Mouse (Mus musculus): ENCODE results near the gene Gcnt2. TPM values are rescaled to one million over a fixed set of nuclear protein-coding genes. Genes with fewer than 3 reads are reported as not detected.

Gene Gcnt2
- polyA plus RNA-seq, 1 experiment from 2014 or later = 7.3 TPM

DNA sequence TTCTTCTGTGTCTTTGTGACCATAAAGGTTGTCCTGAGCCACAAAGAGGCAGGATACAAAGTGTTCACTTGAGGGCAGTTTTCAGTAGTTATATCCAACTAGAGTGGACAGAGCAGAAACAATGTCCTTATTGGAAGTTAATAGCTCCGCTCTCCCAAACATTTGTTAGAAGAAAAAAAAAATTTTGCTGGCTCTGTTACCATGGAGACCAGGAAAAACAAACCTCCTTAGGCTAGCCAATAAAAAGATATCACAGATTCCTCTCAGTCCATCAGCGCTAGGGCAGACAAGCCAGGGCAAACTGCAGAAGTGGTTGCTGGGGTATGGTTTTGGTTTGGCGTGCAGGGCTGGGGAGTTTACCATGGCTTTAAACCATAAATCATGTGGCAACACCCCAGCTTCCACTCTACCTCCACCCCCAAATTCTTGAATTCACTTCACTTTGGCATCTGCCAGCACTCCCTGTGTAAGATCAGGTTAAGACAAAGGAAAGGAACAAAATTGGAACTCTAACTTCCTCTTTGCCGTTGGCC lies 54.6 kb downstream of the Gcnt2 start:
- Histone ChIP-seq H3K9me3 (replicated peaks; ENCODE audit: low read length) (no peaks in the 10 kb centered on the region), H3K9ac (ENCODE audit: low read depth, low read length) (no peak overlapping the region), H3K27me3 (ENCODE audit: insufficient read depth, low read length) (no peaks in the 10 kb centered on the region), H3K27ac (peak overlapping the region; percentile 31; the same call in 1 of the 2 replicates), H3K4me2 (ENCODE audit: low read length) (no peak overlapping the region), H3K36me3 (ENCODE audit: insufficient read depth, low read length) (no peaks in the 10 kb centered on the region), H3K4me3 (replicated peaks; ENCODE audit: low read depth, low read length) (no peak overlapping the region), H3K4me1 (replicated peaks; ENCODE audit: insufficient read depth, low read length) (peaks cover 7% of the 10 kb centered on the region)
- TF ChIP-seq CTCF (IDR thresholded peaks at IDR 0.05; ENCODE audit: low read depth) = no peak
- 54% methylated on average over 4 of the region's 4 CpGs for WGBS
- ATAC-seq (replicated peaks; ENCODE audit: low FRiP score, low read depth) = no peak
- DNase-seq (ENCODE audit: low spot score) = peak; percentile 59

GRCm38 (mm10) chr13:40916321-40917160 lies 57.0 kb downstream of the Gcnt2 start:
- ATAC-seq (replicated peaks; ENCODE audit: low FRiP score, low read depth) (no peak), DNase-seq (ENCODE audit: low spot score) (peak; percentile 68)
- H3K4me3 ChIP-seq (replicated peaks; ENCODE audit: low read depth, low read length) = peak overlapping the region; percentile 47
- no peak overlapping the region for H3K27ac ChIP-seq
- H3K27me3 ChIP-seq (ENCODE audit: insufficient read depth, low read length) = no peaks in the 10 kb centered on the region
- no peaks in the 10 kb centered on the region for H3K36me3 ChIP-seq (ENCODE audit: insufficient read depth, low read length)
- no peak overlapping the region for H3K9ac ChIP-seq (ENCODE audit: low read depth, low read length)
- no peaks in the 10 kb centered on the region for H3K9me3 ChIP-seq (replicated peaks; ENCODE audit: low read length)
- H3K4me1 ChIP-seq (replicated peaks; ENCODE audit: insufficient read depth, low read length) = peaks cover 10% of the 10 kb centered on the region
- TF ChIP-seq CTCF (IDR thresholded peaks at IDR 0.05; ENCODE audit: low read depth) = no peak
- WGBS = 7% methylated on average over 21 of the region's 21 CpGs
- H3K4me2 ChIP-seq (ENCODE audit: low read length) = peak overlapping the region; percentile 84

GRCm38 (mm10) chr13:40917161-40918091 lies 57.9 kb downstream of the Gcnt2 start:
- no peaks in the 10 kb centered on the region for H3K36me3 ChIP-seq (ENCODE audit: insufficient read depth, low read length)
- no peak overlapping the region; the same call in 1 of the 2 replicates for H3K27ac ChIP-seq
- ATAC-seq (replicated peaks; ENCODE audit: low FRiP score, low read depth) = peak; percentile 63
- 2% methylated on average over 38 of the region's 38 CpGs for WGBS
- H3K9me3 ChIP-seq (replicated peaks; ENCODE audit: low read length) = no peaks in the 10 kb centered on the region
- H3K27me3 ChIP-seq (ENCODE audit: insufficient read depth, low read length) = no peaks in the 10 kb centered on the region
- peaks cover 10% of the 10 kb centered on the region for H3K4me1 ChIP-seq (replicated peaks; ENCODE audit: insufficient read depth, low read length)
- peak overlapping the region; percentile 52 for H3K9ac ChIP-seq (ENCODE audit: low read depth, low read length)
- DNase-seq (ENCODE audit: low spot score) = peak; percentile 88
- TF ChIP-seq CTCF (IDR thresholded peaks at IDR 0.05; ENCODE audit: low read depth) = no peak; the same call in 1 of the 2 replicates
- peak overlapping the region; percentile 47 for H3K4me3 ChIP-seq (replicated peaks; ENCODE audit: low read depth, low read length)
- peak overlapping the region; percentile 84 for H3K4me2 ChIP-seq (ENCODE audit: low read length)

DNA sequence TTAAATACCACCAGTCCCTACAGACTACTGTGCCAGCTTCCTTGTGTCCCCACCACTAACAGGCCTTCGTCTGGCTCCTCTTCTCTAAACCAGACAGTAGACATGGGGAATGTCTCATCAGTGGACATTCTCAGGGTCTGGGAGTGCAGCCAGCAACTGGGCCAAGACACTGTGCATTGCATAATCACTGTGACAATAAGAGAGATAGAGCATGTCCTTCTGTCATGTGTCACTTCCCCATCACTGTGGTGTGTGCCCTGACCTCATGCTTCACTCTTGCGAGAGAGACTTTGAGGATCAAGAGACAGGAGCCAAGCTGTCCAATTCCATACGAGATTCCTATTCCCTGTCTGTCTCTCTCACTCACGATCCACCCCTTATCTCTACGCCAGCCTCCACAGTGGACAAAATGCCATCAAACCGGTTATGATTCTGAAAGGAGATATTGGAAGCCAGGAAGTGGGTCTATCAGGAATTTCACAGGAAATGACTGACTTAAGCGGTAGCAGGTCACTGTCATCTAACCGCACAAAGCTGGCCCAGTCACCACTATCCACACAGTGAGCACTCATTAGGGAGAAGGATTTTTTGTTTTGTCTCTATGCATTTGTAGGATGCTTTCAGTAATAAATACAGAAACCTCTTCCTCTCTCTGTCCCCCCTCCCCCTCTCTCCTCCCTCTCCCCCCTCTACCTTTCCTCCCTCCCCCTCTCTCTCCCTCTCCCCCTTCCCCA lies 61.9 kb downstream of the Gcnt2 start:
- no peak overlapping the region for H3K9ac ChIP-seq (ENCODE audit: low read depth, low read length)
- peaks cover 6% of the 10 kb centered on the region for H3K4me1 ChIP-seq (replicated peaks; ENCODE audit: insufficient read depth, low read length)
- WGBS = 65% methylated on average over 8 of the region's 8 CpGs
- H3K9me3 ChIP-seq (replicated peaks; ENCODE audit: low read length) = no peaks in the 10 kb centered on the region
- TF ChIP-seq CTCF (IDR thresholded peaks at IDR 0.05; ENCODE audit: low read depth) = no peak
- ATAC-seq (replicated peaks; ENCODE audit: low FRiP score, low read depth) (no peak), DNase-seq (ENCODE audit: low spot score) (no peak)
- H3K27me3 ChIP-seq (ENCODE audit: insufficient read depth, low read length) = no peaks in the 10 kb centered on the region
- H3K36me3 ChIP-seq (ENCODE audit: insufficient read depth, low read length) = no peaks in the 10 kb centered on the region
- H3K4me3 ChIP-seq (replicated peaks; ENCODE audit: low read depth, low read length) = no peak overlapping the region
- no peak overlapping the region for H3K4me2 ChIP-seq (ENCODE audit: low read length)
- no peak overlapping the region for H3K27ac ChIP-seq

DNA sequence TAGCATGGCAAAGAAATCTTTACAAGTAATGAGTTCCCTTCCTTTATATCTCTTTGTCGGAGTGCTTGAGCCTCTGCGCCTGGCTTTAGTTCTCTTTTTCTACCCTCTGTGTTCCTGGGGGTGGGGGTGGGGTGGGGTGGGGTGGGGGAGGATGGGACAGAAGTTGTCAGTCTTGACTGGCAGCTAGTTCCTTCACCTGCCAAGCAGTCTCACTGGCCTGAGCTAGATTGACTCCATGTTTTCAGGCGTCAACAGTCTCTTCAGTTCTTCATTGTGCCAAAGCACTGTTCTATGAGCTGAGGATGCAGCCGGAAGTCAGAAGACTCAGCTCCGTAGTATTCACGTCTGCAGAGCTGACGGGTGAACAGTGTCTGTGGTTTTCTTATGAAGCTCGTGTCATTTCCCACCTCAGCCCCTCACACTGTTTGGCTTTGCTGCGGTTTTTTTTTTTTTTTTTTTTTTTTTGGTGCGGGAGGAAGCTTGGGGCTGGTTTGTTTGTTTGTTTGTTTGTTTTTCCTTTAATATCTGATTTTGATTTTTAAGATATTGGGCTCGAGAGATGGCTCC lies 62.8 kb downstream of the Gcnt2 start:
- Histone ChIP-seq H3K9me3 (replicated peaks; ENCODE audit: low read length) (no peaks in the 10 kb centered on the region), H3K27me3 (ENCODE audit: insufficient read depth, low read length) (no peaks in the 10 kb centered on the region), H3K4me1 (replicated peaks; ENCODE audit: insufficient read depth, low read length) (peaks cover 4% of the 10 kb centered on the region; the same call in 1 of the 2 replicates), H3K36me3 (ENCODE audit: insufficient read depth, low read length) (no peaks in the 10 kb centered on the region), H3K4me3 (replicated peaks; ENCODE audit: low read depth, low read length) (no peak overlapping the region), H3K27ac (no peak overlapping the region), H3K9ac (ENCODE audit: low read depth, low read length) (no peak overlapping the region), H3K4me2 (ENCODE audit: low read length) (no peak overlapping the region)
- WGBS = 87% methylated on average over 11 of the region's 11 CpGs
- no peak for TF ChIP-seq CTCF (IDR thresholded peaks at IDR 0.05; ENCODE audit: low read depth)
- DNase-seq (ENCODE audit: low spot score) (no peak), ATAC-seq (replicated peaks; ENCODE audit: low FRiP score, low read depth) (no peak)
